Mouse (Mus musculus) kidney, postnatal 36 days (tissue): ENCODE data around the gene Dera.
A peak's percentile ranks its signal among the peaks of the same experiment; 100 is the strongest.

Source experiments
- DNase-seq, 2 experiments: peaks; one replicate each; pipeline ENCODE4 v3.0.0; 2021 to 2022; ENCODE audit warnings: mixed read lengths in 2 of 2

The Dera gene

GRCm38 (mm10) chr6:137759681-137760080 lies 5.3 kb downstream of the Dera start:
- no peak for DNase-seq

DNA sequence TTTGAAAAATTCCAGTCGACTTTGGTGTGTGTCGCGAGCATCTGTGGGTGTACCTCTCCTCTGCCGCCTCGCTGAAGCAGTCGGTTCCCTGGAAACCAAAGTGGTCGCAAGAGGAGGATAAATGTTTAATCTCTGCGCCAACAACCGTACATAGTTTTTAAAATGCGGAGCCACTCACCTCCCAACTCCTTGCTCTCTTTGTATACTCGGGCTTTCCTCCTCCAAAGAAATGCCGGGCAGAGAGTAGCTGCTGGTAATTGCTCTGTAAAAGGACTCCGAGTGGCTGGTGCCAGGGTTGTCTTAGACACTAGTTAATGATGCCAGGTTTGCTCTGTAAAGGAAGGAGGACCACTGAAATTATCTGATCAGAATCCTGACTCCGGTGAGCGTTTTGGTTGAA lies 6.6 kb downstream of the Dera start:
- no peak for DNase-seq

GRCm38 (mm10) chr6:137764572-137765210 lies 10.3 kb downstream of the Dera start:
- DNase-seq = peak; percentile 43 to 52

- no peak for DNase-seq
These were observed 11.8 kb downstream of the Dera start for GRCm38 (mm10) chr6:137766177-137766576.

- no peak for DNase-seq
These were observed 17.4 kb downstream of the Dera start for GRCm38 (mm10) chr6:137771621-137772250.

DNA sequence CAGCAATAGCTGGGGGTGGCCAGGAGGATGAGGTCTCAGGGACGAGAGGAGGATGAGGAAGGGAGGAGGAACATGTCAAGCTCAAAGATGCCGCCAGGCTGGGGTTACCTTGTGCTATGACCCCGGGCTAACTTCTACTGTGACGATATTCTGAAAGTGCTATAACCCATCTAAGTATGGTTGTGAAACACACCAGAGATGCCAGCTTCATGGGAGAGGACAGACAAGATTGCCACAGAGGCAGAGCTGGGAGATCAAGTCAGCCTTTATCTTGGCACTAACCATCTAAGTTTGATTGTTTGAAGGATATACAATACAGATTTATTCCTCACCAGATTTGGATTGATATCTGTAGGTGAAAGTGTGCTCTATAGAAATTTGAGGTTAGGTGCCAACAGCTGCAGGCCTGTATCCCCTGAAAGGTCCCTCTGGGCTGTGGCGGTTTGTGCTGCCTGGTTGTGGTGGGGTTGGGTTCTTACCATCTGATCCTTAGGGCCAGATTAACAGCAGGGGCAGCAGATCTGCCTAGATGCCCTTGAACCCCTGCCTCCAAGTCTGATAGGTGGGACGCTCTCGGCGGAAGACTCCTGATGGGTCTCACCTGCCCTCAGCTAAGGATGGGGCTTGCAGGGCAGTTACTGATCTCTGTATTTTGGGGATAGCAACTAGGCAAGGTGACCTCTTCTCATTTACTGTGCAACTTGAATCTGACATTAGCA lies 18.7 kb downstream of the Dera start:
- no peak for DNase-seq

DNA sequence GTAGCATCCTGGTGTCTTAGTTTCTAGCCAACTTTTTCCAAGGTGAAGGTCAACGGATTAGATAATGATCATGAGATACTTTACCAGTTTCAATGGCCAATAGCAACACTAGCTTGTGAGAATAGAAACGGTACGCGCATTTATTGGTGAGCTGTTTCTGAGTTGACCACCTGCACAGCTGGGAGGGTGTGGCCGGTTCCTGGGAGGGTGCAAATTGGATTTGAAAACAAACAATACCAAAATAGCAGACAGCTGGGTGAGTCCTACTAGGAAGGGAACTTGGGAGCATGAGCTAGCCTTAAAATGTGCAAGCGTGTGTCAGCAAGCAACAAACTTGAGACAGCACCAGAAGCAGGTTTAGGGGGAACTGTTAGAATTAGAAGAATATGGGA lies 19.3 kb downstream of the Dera start:
- DNase-seq = no peak

DNA sequence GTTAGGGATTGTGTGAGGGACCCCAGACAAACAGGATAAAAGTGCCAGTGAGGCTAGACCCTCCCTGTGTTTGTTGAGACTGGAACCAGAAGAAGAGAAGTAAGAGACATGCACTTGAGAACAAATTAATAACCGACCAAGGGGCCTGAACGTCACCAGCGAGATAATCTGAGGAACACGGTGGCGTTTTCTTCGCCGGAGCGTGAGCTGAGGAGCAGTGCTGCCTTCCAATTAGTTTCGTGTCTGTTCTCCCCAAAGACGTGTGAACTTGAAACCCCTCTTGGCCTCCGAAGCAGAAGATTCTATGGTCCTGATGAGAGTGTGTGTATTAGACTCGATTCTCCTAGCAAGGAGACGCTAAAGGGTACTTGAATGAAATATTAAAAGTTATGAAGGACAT lies 19.8 kb downstream of the Dera start:
- DNase-seq = no peak

DNA sequence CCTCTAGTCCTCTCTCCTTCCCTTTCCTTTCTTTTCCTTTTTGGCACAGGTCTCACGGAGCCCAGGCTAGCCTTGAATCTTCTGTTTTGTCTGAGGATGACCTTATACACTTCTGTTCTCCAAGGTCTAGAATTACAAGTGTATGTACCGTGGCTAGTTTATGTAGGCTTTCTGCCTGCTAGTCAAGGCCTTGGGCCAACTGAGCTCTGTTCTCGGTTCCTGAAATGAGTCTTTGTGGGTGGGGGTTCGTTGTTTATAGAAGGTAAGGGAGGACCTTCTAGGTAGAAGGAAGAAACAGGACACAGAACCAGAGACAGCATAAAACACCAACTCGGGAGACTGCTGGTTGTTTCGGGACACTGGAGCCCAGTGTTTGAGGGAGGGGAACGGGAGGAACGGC lies 20.8 kb downstream of the Dera start:
- DNase-seq = no peak

DNA sequence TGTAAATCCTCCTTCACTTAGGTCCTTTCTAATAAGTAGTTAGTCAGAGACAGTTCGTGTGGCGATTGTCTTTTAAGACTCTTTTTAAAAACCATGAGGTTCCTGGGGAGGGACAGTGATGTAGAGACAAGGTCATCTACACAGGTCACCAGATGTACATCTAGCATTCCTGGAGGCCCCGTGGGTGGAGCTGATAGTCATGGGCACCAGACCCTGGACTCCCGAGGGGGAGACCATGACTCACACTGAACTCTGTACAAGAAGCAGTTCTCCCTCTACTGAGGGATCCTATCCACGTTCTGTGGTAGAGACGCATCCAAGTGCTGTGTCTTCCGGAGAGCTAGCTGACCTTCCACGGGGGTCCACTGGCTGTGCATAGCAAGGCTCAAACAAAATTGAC lies 22.6 kb downstream of the Dera start:
- DNase-seq = no peak

DNA sequence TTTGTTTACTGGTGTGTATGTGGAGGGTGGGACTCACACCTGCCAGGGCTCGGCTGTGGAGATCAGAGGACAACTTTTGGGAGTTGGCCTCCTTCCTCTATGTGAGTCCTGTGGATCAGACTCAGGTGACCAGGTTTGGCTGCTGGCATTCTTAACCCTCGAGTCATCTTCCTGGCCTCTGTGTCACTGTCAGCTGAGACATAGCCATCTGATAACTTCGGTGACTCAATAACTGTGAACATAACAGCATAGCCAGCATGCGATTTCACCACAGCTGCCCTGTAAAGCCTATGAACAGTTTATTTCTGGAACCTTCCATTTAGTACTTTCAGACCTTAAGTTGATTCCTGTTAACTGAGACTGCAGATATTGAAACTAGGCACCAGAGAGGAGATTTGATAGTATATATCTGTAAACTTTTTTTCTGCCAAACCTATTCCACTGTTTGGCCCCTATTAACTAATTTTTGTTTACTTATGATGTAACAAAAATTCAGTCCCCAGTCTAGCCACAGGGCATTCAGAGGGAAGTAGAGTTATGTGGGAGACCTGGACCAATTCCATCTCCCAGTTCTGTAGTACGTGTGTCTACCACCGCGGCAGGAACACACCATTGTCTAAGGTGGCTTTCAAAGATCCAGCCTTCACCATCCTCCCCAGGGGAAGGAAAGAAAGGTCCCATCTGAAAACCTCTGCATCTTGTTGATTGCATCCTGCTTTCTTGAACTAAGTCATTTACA lies 29.7 kb downstream of the Dera start:
- DNase-seq = no peak

- DNase-seq = no peak
These were observed 34.7 kb downstream of the Dera start for GRCm38 (mm10) chr6:137788976-137789590.

DNA sequence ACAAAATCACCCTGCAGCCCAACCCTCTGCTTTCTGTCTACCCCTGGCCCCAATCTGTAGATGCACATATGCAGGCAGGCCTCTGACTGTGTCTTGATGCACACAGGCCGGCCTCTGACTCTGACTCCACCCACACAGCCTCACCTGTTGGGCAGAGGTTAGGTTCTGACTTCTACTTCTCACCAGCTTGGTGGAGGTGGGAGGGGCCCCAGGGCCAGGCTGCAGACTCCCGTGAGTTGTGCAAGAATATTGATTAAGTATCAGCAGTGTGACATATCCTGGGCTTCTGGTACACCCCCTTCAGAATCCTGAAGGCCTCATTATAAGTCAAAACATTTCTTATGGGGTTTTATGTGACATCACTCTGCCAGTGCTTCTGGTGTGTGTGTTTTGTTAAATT lies 35.3 kb downstream of the Dera start:
- no peak for DNase-seq

GRCm38 (mm10) chr6:137795494-137795893 lies 41.1 kb downstream of the Dera start:
- no peak for DNase-seq

DNA sequence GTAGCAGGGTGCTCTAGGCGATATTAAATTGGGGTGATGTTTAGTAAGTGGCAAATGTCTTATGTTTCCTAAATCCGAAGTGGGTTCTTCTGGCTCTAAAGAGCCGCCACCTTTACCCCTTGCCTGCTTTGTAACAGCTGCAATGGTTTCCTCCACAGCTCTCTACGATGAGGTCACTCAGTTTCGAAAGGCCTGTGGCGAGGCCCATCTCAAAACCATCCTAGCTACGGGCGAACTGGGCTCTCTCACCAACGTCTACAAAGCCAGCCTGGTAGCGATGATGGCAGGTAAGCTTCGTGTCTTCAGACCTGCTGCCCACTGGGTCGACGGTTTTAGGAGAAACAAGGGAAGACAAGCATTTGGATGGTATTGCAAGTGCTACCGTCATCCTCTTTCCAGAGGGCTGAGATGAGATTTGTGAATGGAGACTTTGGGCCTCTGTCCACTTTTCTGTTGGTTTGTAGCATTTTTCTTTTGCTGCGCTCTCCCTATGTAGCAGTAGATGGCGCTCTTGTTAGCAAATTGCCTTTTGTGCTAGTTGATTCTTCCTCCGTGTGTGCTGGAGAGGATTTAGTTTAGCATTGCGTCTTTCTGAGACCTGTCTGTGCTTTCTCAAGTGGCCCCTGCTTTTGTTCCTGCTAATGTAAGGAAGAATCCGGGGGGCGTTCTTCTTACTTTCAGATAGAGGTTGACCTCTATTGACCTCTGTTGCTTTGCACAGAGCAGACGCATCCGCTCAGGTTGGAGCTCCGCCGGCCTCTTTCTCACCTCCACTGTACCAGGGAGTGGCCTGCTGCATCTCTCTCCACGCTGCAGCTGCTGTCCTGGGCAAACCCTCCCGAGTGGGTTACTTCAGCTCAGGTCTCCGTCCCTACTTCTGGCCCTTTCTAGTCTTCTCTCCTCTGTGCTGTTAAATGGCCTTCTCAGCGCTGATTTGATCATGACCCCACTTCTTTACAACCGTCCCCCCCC lies 42.5 kb downstream of the Dera start:
- peak in 1 of 2 experiments; percentile 23 for DNase-seq

- DNase-seq = peak; percentile 45 to 62
These were observed 44.9 kb downstream of the Dera start for GRCm38 (mm10) chr6:137799253-137799652.

- DNase-seq = no peak
These were observed 49.2 kb downstream of the Dera start for GRCm38 (mm10) chr6:137803456-137804005.

DNA sequence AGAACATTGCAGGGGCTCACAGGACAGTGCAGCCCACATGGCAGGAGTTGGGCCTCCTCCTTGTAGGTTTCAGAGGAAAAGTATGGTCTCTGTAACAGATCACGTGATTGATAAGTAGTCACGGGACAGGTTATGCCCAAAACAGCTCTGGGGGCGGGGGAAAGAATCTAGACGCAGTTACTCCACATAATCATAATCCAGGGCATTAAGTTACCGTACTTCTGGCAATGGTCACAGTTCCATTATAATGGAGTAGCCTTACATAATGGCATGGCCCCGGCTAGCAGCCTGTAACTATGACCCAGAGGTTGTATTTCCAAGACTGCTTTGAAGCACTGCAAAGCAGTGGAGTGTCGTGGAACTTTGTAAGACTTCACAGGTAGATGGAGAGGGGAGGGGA lies 49.8 kb downstream of the Dera start:
- no peak for DNase-seq

GRCm38 (mm10) chr6:137804606-137805005 lies 50.3 kb downstream of the Dera start:
- DNase-seq = peak; percentile 17 to 24

DNA sequence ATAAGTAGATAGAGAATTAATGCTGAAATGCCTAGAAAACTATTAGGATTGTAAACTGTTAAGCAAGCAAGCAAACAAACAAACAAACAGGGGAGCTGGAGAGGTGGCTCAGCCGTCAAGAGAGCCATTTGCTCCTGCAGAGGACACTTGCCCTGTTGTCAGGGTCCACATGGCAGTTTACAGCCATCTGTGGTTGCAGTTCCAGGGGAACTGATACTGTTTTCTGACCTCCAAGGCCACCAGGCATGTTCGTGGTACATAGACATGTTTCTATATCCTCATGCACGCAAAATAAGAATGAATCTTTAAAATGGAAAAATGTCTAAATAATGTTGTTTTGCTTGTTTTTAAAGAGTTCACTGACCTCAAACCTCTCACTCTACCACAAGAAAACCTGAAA lies 52.0 kb downstream of the Dera start:
- DNase-seq = no peak

- DNase-seq = no peak
These were observed 52.5 kb downstream of the Dera start for GRCm38 (mm10) chr6:137806806-137807205.
